Mouse (Mus musculus): ENCODE data around the gene Vasp. TPM values are rescaled to one million over a fixed set of nuclear protein-coding genes. Genes with fewer than 3 reads are reported as not detected.

The Vasp gene
- polyA plus RNA-seq, 1 experiment from 2014 or later = 47.4 TPM

DNA sequence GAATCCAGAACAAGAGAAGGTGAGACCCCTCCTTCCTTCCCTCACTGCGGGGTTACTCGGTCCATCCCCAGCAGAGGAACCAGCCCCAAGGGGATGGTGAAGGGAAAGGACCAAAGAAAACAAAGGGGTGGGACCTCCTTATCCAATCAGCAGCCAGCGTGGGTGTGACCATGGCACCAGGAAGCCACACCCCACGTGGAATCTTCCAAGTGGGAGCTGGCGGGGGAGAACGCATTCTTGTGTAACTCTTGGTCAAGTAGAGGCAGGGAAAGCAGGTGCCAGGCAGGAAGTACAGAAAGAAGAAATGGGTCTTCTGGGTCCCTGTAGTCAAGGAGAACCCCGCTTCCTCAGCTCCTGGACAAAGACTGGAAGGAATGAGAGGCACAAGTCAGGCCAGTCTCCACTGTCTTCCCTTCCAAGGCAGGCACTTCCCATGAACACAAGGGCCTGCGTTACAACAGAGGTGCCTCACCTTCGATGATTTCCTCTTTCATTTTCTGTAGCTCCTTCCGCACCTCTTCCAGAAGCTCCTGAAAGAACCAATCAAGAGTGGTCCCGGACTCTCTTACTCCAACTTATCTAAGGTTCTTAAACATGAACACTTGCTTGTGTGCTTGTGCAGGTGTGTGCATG lies 14.1 kb downstream of the Vasp start:
- no peaks in the 10 kb centered on the region for H3K27me3 ChIP-seq (ENCODE audit: poor library complexity, severe bottlenecking)
- 0 out of 2 replicates have a peak overlapping the region, but pooled peaks have one; percentile 5 for H3K4me3 ChIP-seq
- WGBS = 37% methylated on average over 11 of the region's 11 CpGs
- DNase-seq (ENCODE audit: extremely low spot score, low spot score) = peak; percentile 67
- H3K36me3 ChIP-seq (replicated peaks) = peaks cover 78% of the 10 kb centered on the region
- peaks cover 11% of the 10 kb centered on the region for H3K4me1 ChIP-seq
- no peak overlapping the region; the same call in 1 of the 2 replicates for H3K27ac ChIP-seq
- no peaks in the 10 kb centered on the region for H3K9me3 ChIP-seq

GRCm38 (mm10) chr7:19256567-19256966 lies 15.1 kb downstream of the Vasp start:
- 91% methylated on average over 7 of the region's 7 CpGs for WGBS
- Histone ChIP-seq H3K27ac (no peak overlapping the region), H3K36me3 (replicated peaks) (peaks cover 69% of the 10 kb centered on the region)

DNA sequence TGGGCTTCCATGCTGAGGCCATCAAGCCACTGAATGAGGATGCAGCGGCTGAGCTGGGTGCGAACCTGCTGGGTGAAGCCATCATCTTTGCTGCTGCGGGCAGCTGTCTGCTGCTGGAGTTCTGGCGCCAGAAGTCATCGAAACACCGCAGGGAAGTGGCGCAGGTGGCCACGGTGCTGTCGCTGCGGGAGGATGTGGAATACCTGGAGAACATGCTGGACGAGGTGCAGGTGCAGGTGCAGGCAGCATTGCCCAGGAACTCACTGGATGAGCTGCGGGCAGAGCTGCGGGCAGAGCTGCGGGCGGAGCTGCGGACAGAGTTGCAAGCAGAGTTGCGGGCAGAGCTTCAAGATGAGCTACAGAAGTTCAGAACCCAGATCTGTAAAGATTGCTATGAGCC lies 16.2 kb downstream of the Vasp start:
- Histone ChIP-seq H3K9me3 (no peaks in the 10 kb centered on the region), H3K36me3 (replicated peaks) (peaks cover 57% of the 10 kb centered on the region), H3K4me1 (peaks cover 11% of the 10 kb centered on the region), H3K27ac (no peak overlapping the region), H3K4me3 (no peak overlapping the region), H3K27me3 (ENCODE audit: poor library complexity, severe bottlenecking) (no peaks in the 10 kb centered on the region)
- DNase-seq (ENCODE audit: extremely low spot score, low spot score) = no peak
- 86% methylated on average over 17 of the region's 17 CpGs for WGBS

More at GRCm38 (mm10) chr7:19256567-19256966, 15.1 kb downstream of the Vasp start:
- Histone ChIP-seq H3K4me3 (no peak overlapping the region), H3K4me1 (peaks cover 11% of the 10 kb centered on the region), H3K9me3 (no peaks in the 10 kb centered on the region), H3K27me3 (ENCODE audit: poor library complexity, severe bottlenecking) (no peaks in the 10 kb centered on the region)
- DNase-seq (ENCODE audit: extremely low spot score, low spot score) = no peak

- no peak for DNase-seq (ENCODE audit: extremely low spot score, low spot score)
- Histone ChIP-seq H3K36me3 (replicated peaks) (peaks cover 39% of the 10 kb centered on the region), H3K27me3 (ENCODE audit: poor library complexity, severe bottlenecking) (no peaks in the 10 kb centered on the region), H3K4me1 (peaks cover 11% of the 10 kb centered on the region), H3K9me3 (no peaks in the 10 kb centered on the region), H3K4me3 (no peak overlapping the region), H3K27ac (no peak overlapping the region)
- 74% methylated on average over 5 of the region's 5 CpGs for WGBS
Observed at GRCm38 (mm10) chr7:19253437-19253836, 18.2 kb downstream of the Vasp start.

GRCm38 (mm10) chr7:19252078-19252477 lies 19.5 kb downstream of the Vasp start:
- no peaks in the 10 kb centered on the region for H3K9me3 ChIP-seq
- H3K36me3 ChIP-seq (replicated peaks) = peaks cover 32% of the 10 kb centered on the region
- 86% methylated on average over 4 of the region's 4 CpGs for WGBS
- H3K4me3 ChIP-seq = no peak overlapping the region
- H3K27ac ChIP-seq = no peak overlapping the region
- H3K27me3 ChIP-seq (ENCODE audit: poor library complexity, severe bottlenecking) = no peaks in the 10 kb centered on the region
- no peaks in the 10 kb centered on the region for H3K4me1 ChIP-seq
- no peak for DNase-seq (ENCODE audit: extremely low spot score, low spot score)

DNA sequence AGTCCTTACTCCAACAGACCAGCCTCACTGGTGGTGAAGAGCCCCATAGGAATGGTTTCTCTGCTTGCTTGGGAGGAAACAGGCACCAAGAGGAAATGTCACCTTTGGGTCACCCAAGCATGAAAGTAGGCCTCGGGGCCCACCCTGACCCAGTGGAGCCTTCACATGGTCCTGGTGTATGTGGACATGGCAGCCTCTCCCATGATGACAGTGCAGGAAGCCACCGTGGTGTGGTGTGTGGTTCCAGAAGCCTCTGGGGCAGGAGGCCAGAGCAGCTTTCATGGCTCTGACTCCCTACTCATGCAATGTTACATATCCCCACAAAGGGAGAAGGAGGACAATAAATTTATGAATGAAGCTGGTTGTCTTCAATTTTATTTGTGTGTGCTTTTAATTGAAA lies 24.1 kb downstream of the Vasp start:
- Histone ChIP-seq H3K4me3 (no peak overlapping the region), H3K27me3 (ENCODE audit: poor library complexity, severe bottlenecking) (no peaks in the 10 kb centered on the region), H3K4me1 (no peaks in the 10 kb centered on the region; the same call in 1 of the 2 replicates), H3K9me3 (no peaks in the 10 kb centered on the region), H3K36me3 (replicated peaks) (peaks cover 37% of the 10 kb centered on the region), H3K27ac (no peak overlapping the region)
- 96% methylated on average over 2 of the region's 2 CpGs for WGBS
- DNase-seq (ENCODE audit: extremely low spot score, low spot score) = no peak

- no peaks in the 10 kb centered on the region for H3K27me3 ChIP-seq (ENCODE audit: poor library complexity, severe bottlenecking)
- peaks cover 37% of the 10 kb centered on the region for H3K36me3 ChIP-seq (replicated peaks)
- WGBS = 94% methylated on average over 1 of the region's 1 CpGs
- DNase-seq (ENCODE audit: extremely low spot score, low spot score) = no peak
- no peaks in the 10 kb centered on the region for H3K9me3 ChIP-seq
- no peak overlapping the region for H3K4me3 ChIP-seq
- H3K27ac ChIP-seq = no peak overlapping the region
- no peaks in the 10 kb centered on the region; the same call in 1 of the 2 replicates for H3K4me1 ChIP-seq
Observed at GRCm38 (mm10) chr7:19246855-19247254, 24.8 kb downstream of the Vasp start.

DNA sequence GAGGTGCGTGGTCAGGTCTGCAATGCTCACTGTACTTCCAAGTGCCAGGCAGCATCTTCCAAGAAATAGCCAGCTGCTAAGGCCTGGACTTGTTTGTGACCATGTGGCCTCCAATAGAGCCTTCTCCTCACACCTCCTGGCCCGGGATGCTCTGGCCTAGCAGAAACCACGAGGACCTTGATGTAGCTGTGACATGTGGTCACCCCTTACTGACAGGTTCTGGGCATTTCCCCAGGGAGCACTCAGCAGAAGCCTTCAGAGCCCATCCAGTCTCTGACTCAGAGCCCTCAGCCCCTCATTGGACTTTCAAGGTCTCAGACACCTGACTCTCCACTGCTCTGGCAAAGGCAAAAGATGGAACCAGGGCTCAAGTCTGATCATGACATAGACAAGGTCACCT lies 26.5 kb downstream of the Vasp start:
- WGBS = 88% methylated on average over 3 of the region's 3 CpGs
- H3K36me3 ChIP-seq (replicated peaks) = peaks cover 49% of the 10 kb centered on the region

DNA sequence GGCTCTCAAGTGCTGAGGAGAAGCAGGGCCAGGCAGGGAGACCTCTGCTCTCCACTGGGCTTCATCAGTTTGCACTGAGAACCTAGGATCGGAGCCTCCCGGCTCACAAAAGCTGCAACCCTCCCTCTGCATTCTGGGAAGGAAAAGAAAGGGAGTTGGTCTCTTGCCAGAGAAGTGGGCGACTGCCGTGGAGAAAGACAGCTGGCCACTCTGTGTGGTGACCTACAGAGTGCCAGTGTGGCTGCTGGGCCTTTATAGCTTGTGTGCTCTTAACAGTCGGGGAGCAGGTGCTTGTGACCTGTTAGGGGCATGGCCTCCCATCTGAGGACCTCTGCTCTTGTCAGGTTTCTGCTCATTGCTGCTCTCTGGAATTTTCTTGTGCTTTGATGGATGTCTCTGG lies 27.8 kb downstream of the Vasp start:
- WGBS = 92% methylated on average over 5 of the region's 5 CpGs
- Histone ChIP-seq H3K27me3 (ENCODE audit: poor library complexity, severe bottlenecking) (no peaks in the 10 kb centered on the region), H3K36me3 (replicated peaks) (peaks cover 47% of the 10 kb centered on the region), H3K4me3 (no peak overlapping the region), H3K4me1 (peaks cover 13% of the 10 kb centered on the region), H3K9me3 (no peaks in the 10 kb centered on the region), H3K27ac (no peak overlapping the region)
- no peak for DNase-seq (ENCODE audit: extremely low spot score, low spot score)

More for the DNA sequence above, 26.5 kb downstream of the Vasp start:
- DNase-seq (ENCODE audit: extremely low spot score, low spot score) = no peak
- Histone ChIP-seq H3K9me3 (no peaks in the 10 kb centered on the region), H3K27me3 (ENCODE audit: poor library complexity, severe bottlenecking) (no peaks in the 10 kb centered on the region), H3K27ac (no peak overlapping the region; the same call in 1 of the 2 replicates), H3K4me3 (no peak overlapping the region; the same call in 1 of the 2 replicates), H3K4me1 (peaks cover under 1% of the 10 kb centered on the region)

GRCm38 (mm10) chr7:19242005-19242404 lies 29.6 kb downstream of the Vasp start:
- Histone ChIP-seq H3K27me3 (ENCODE audit: poor library complexity, severe bottlenecking) (no peaks in the 10 kb centered on the region), H3K27ac (no peak overlapping the region), H3K9me3 (no peaks in the 10 kb centered on the region), H3K4me1 (peaks cover 13% of the 10 kb centered on the region), H3K36me3 (replicated peaks) (peaks cover 40% of the 10 kb centered on the region), H3K4me3 (no peak overlapping the region)
- no peak for DNase-seq (ENCODE audit: extremely low spot score, low spot score)
- WGBS = 93% methylated on average over 1 of the region's 1 CpGs

GRCm38 (mm10) chr7:19240905-19241463 lies 30.6 kb downstream of the Vasp start:
- 92% methylated on average over 8 of the region's 8 CpGs for WGBS

DNA sequence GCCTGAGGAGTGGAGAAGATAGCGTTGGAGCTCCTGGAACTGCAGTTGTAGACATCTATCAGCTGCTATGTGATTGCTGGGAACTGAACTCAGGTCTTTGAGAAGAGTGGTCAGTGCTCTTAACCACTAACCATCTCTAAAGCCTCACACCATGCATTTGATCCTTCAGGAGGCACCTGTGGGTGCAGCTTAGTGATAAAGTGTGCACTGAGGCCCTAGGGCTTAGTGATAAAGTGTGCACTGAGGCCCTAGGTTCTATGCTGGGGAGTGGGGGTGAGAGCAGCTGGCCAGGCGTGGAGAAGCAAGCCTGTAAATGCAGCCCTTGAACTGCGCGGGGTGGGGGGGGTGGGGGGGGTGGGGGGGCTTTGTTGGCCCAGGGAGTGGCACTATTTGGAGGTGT lies 31.6 kb downstream of the Vasp start:
- 0 out of 2 replicates have a peak overlapping the region, but pooled peaks have one; percentile 20 for H3K27ac ChIP-seq
- peaks cover 20% of the 10 kb centered on the region for H3K36me3 ChIP-seq (replicated peaks)
- peaks cover 13% of the 10 kb centered on the region for H3K4me1 ChIP-seq
- DNase-seq (ENCODE audit: extremely low spot score, low spot score) = no peak
- no peak overlapping the region for H3K4me3 ChIP-seq
- H3K27me3 ChIP-seq (ENCODE audit: poor library complexity, severe bottlenecking) = no peaks in the 10 kb centered on the region
- WGBS = 73% methylated on average over 4 of the region's 4 CpGs
- no peaks in the 10 kb centered on the region for H3K9me3 ChIP-seq

More at GRCm38 (mm10) chr7:19240905-19241463, 30.6 kb downstream of the Vasp start:
- no peaks in the 10 kb centered on the region for H3K9me3 ChIP-seq
- H3K4me3 ChIP-seq = 0 out of 2 replicates have a peak overlapping the region, but pooled peaks have one; percentile 3
- H3K27ac ChIP-seq = no peak overlapping the region
- no peak for DNase-seq (ENCODE audit: extremely low spot score, low spot score)
- H3K4me1 ChIP-seq = peaks cover 13% of the 10 kb centered on the region
- no peaks in the 10 kb centered on the region for H3K27me3 ChIP-seq (ENCODE audit: poor library complexity, severe bottlenecking)
- peaks cover 29% of the 10 kb centered on the region for H3K36me3 ChIP-seq (replicated peaks)

DNA sequence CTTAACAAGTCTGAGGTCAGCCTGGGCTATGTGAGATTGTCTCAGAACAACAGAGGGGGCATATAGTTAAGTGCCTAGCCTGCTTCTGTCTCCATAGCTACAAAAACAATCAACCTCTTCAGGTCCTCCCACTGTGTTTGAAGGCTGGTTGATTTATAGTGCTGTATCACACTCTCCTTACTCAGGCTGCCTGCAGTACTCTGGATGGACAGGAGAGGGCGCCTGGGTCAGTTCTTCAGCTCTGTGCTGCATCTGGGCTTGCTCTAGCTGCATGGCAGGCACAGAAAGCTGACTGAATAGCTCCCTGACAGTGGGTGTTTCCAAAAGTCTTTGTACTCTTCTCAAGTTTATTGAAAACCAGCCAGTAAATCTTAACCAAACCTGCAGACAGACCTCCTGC lies 32.2 kb downstream of the Vasp start:
- Histone ChIP-seq H3K4me3 (no peak overlapping the region), H3K36me3 (replicated peaks) (peaks cover 19% of the 10 kb centered on the region), H3K4me1 (peaks cover 13% of the 10 kb centered on the region), H3K27me3 (ENCODE audit: poor library complexity, severe bottlenecking) (no peaks in the 10 kb centered on the region), H3K9me3 (no peaks in the 10 kb centered on the region), H3K27ac (0 out of 2 replicates have a peak overlapping the region, but pooled peaks have one; percentile 20)
- 0% methylated on average over 1 of the region's 1 CpGs for WGBS
- peak; percentile 89 for DNase-seq (ENCODE audit: extremely low spot score, low spot score)
